Mouse (Mus musculus) spleen, adult 2 months (tissue): ENCODE results near the gene Foxo3.

ENCODE experiments used
- CTCF ChIP-seq: fragments of 200-500 bp; IDR thresholded peaks from 2 replicates; pipeline ENCODE4 v1.5.1; 2011; ENCODE audit warnings: mild to moderate bottlenecking, inconsistent platforms; ENCODE audit not compliant: insufficient read depth, insufficient read length, insufficient replicate concordance; ENCODE audit errors: extremely low read depth
- POLR2A ChIP-seq: fragments of 200-500 bp; IDR thresholded peaks from 2 replicates; pipeline ENCODE4 v1.6.1; 2011; ENCODE audit warnings: low read depth, low read length, inconsistent platforms

DNA sequence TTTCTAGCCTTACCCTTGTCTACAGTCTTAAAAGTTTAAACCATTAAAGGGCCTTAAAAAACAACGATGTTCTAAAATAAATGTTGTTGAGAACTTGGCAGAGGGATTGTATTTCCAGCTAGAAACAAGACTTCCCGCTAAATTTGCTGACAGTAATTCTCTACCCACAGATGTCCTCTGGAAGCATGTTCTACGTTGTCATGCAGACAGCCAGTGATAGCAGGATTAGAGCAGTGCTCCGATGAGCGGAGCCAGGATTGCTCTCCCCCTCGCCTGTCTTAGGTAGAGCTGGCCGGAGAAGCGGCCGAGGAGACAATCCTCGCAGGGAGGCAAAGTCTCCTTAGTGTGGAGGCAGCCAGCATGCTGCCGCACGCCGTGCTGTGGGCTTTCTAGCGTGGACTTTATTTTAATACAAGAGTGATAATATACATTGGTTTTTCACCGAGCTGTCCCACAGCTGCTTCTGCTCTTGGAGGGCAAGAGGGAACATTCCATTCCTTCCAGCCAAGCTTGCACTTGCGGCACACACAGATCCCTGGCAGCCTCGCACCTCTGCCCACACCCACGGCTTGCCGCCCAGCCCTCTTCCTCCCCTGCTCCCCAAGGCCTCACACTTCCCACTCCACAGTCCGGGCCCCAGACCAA lies 71.7 kb downstream of the Foxo3 start:
- no peak for TF ChIP-seq CTCF
- no peak for TF ChIP-seq POLR2A
